Mouse (Mus musculus) lung, postnatal 0 days (tissue): ENCODE measurements around the gene Add2. TPM values are rescaled to one million over a fixed set of nuclear protein-coding genes. Genes with fewer than 3 reads are reported as not detected.

Source experiments
- ATAC-seq: fragments of 200-750 bp; cut with Nextera tagmentation; 2 replicates; pipeline ENCODE4 v1.8.0; 2017; ENCODE audit warnings: moderate library complexity
- DNase-seq: peaks from one replicate; pipeline ENCODE4 v3.0.0-alpha.2; 2016; ENCODE audit warnings: low spot score
- H3K27ac ChIP-seq: fragments of 300-500 bp; sonication (generic); 2 replicates; pipeline ENCODE4 v1.5.1; 2014; ENCODE audit warnings: antibody characterized with exemption, mild to moderate bottlenecking, low read length, mixed read lengths
- H3K27me3 ChIP-seq: fragments of 300-500 bp; sonication (generic); replicated peaks from 2 replicates; pipeline ENCODE4 v1.6.1; 2014; ENCODE audit warnings: low read length, mixed read lengths; ENCODE audit not compliant: insufficient read depth
- H3K36me3 ChIP-seq: fragments of 300-500 bp; sonication (generic); 2 replicates; pipeline ENCODE4 v1.6.1; 2014; ENCODE audit warnings: low read length, mixed read lengths; ENCODE audit not compliant: insufficient read depth
- H3K4me1 ChIP-seq: fragments of 300-500 bp; sonication (generic); 2 replicates; pipeline ENCODE4 v1.6.1; 2014; ENCODE audit warnings: antibody characterized with exemption, low read depth, low read length, mixed read lengths; ENCODE audit not compliant: insufficient read depth
- H3K4me2 ChIP-seq: fragments of 300-500 bp; sonication (generic); replicated peaks from 2 replicates; pipeline ENCODE4 v1.6.1; 2014; ENCODE audit warnings: low read depth, mild to moderate bottlenecking, low read length, moderate library complexity, mixed read lengths
- H3K4me3 ChIP-seq: fragments of 300-500 bp; sonication (generic); 2 replicates; pipeline ENCODE4 v1.5.1; 2014; ENCODE audit warnings: low read depth, low read length
- H3K9ac ChIP-seq: fragments of 300-500 bp; sonication (generic); replicated peaks from 2 replicates; pipeline ENCODE4 v1.6.1; 2014; ENCODE audit warnings: low read depth, mild to moderate bottlenecking
- H3K9me3 ChIP-seq: fragments of 300-500 bp; sonication (generic); 2 replicates; pipeline ENCODE4 v1.6.1; 2016; ENCODE audit warnings: low read length, mixed read lengths
- CTCF ChIP-seq: IDR thresholded peaks from 2 replicates; pipeline ENCODE4 v1.5.1; 2016; ENCODE audit warnings: antibody characterized with exemption, mild to moderate bottlenecking
- EP300 ChIP-seq: IDR thresholded peaks from 2 replicates; pipeline ENCODE4 v1.6.1; 2016; ENCODE audit warnings: antibody characterized with exemption, mild to moderate bottlenecking, control low read depth
- WGBS: fragments of 180-500 bp; shearing (Covaris S2); extraction: QIAGEN DNeasy Blood & Tissue Kit; methylation state at CpG from one replicate; pipeline ENCODE4 v1.1.7; 2014; 5-methylcytosine and 5-hydroxymethylcytosine counted together
- polyA plus RNA-seq: library from polyadenylated mRNA; unstranded; fragments of >200 nt; fragmentation: Nextera tagmentation; extraction: Ambion mirVana; gene quantifications from 2 replicates; pipeline ENCODE4 v1.2.1, GENCODE M21; 2015

Gene Add2
- polyA plus RNA-seq, 1 experiment from 2014 or later = 0.84 TPM

GRCm38 (mm10) chr6:86053099-86053498 is 24.6 kb downstream of the Add2 start:
- TF ChIP-seq EP300 = no peak
- TF ChIP-seq CTCF = no peak
- Histone ChIP-seq H3K4me1 (no peaks in the 10 kb centered on the region), H3K9me3 (no peaks in the 10 kb centered on the region), H3K4me2 (no peak overlapping the region), H3K9ac (no peak overlapping the region), H3K4me3 (no peak overlapping the region), H3K27me3 (no peaks in the 10 kb centered on the region), H3K27ac (no peak overlapping the region), H3K36me3 (no peaks in the 10 kb centered on the region)
- no peak for DNase-seq
- ATAC-seq = no peak
- WGBS = 61% methylated on average over 4 of the region's 4 CpGs

- DNase-seq (no peak), ATAC-seq (no peak)
- Histone ChIP-seq H3K4me3 (no peak overlapping the region), H3K27ac (no peak overlapping the region), H3K27me3 (no peaks in the 10 kb centered on the region), H3K4me2 (no peak overlapping the region), H3K9ac (no peak overlapping the region), H3K4me1 (no peaks in the 10 kb centered on the region), H3K9me3 (no peaks in the 10 kb centered on the region), H3K36me3 (no peaks in the 10 kb centered on the region)
- no peak for TF ChIP-seq EP300
- no peak for TF ChIP-seq CTCF
- WGBS = 51% methylated on average over 5 of the region's 5 CpGs
These were observed 25.1 kb downstream of the Add2 start for GRCm38 (mm10) chr6:86053594-86053993.

GRCm38 (mm10) chr6:86058475-86058874 is 30.0 kb downstream of the Add2 start:
- no peaks in the 10 kb centered on the region for H3K9me3 ChIP-seq
- 9% methylated on average over 1 of the region's 1 CpGs for WGBS
- H3K4me3 ChIP-seq = no peak overlapping the region
- ATAC-seq (no peak), DNase-seq (no peak)
- no peaks in the 10 kb centered on the region for H3K36me3 ChIP-seq
- H3K27ac ChIP-seq = no peak overlapping the region
- H3K4me1 ChIP-seq = no peaks in the 10 kb centered on the region
- H3K9ac ChIP-seq = no peak overlapping the region
- no peaks in the 10 kb centered on the region for H3K27me3 ChIP-seq
- no peak overlapping the region for H3K4me2 ChIP-seq
- TF ChIP-seq EP300 = no peak
- TF ChIP-seq CTCF = no peak

- no peak for DNase-seq
- H3K4me2 ChIP-seq = no peak overlapping the region
- no peaks in the 10 kb centered on the region for H3K36me3 ChIP-seq
- WGBS = 29% methylated on average over 7 of the region's 7 CpGs
- no peak overlapping the region for H3K4me3 ChIP-seq
- H3K4me1 ChIP-seq = no peaks in the 10 kb centered on the region
- TF ChIP-seq CTCF (no peak), EP300 (no peak)
- no peaks in the 10 kb centered on the region for H3K27me3 ChIP-seq
- ATAC-seq = no peak
- H3K27ac ChIP-seq = no peak overlapping the region
- no peak overlapping the region for H3K9ac ChIP-seq
- H3K9me3 ChIP-seq = no peaks in the 10 kb centered on the region
These were observed 30.8 kb downstream of the Add2 start for GRCm38 (mm10) chr6:86059151-86059853.

GRCm38 (mm10) chr6:86060170-86060569 is 31.7 kb downstream of the Add2 start:
- 85% methylated on average over 3 of the region's 3 CpGs for WGBS
- Histone ChIP-seq H3K4me1 (no peaks in the 10 kb centered on the region), H3K4me3 (no peak overlapping the region), H3K27ac (no peak overlapping the region), H3K36me3 (no peaks in the 10 kb centered on the region), H3K9ac (no peak overlapping the region), H3K4me2 (no peak overlapping the region), H3K9me3 (no peaks in the 10 kb centered on the region), H3K27me3 (no peaks in the 10 kb centered on the region)
- DNase-seq (no peak), ATAC-seq (no peak)
- TF ChIP-seq EP300 (no peak), CTCF (no peak)

- no peaks in the 10 kb centered on the region for H3K9me3 ChIP-seq
- no peaks in the 10 kb centered on the region for H3K4me1 ChIP-seq
- ATAC-seq (no peak), DNase-seq (no peak)
- H3K36me3 ChIP-seq = no peaks in the 10 kb centered on the region
- no peak overlapping the region for H3K4me2 ChIP-seq
- H3K4me3 ChIP-seq = no peak overlapping the region
- WGBS = 38% methylated on average over 5 of the region's 5 CpGs
- no peak overlapping the region for H3K9ac ChIP-seq
- TF ChIP-seq CTCF = no peak
- no peak for TF ChIP-seq EP300
- H3K27ac ChIP-seq = no peak overlapping the region
- no peaks in the 10 kb centered on the region for H3K27me3 ChIP-seq
These were observed 33.7 kb downstream of the Add2 start for GRCm38 (mm10) chr6:86062226-86062625.

GRCm38 (mm10) chr6:86062684-86063083 is 34.2 kb downstream of the Add2 start:
- WGBS = 83% methylated on average over 2 of the region's 2 CpGs
- DNase-seq (no peak), ATAC-seq (no peak)
- H3K27ac ChIP-seq = no peak overlapping the region
- no peak overlapping the region for H3K4me3 ChIP-seq
- no peaks in the 10 kb centered on the region for H3K27me3 ChIP-seq
- no peaks in the 10 kb centered on the region for H3K36me3 ChIP-seq
- H3K4me1 ChIP-seq = no peaks in the 10 kb centered on the region
- no peak overlapping the region for H3K9ac ChIP-seq
- H3K4me2 ChIP-seq = no peak overlapping the region
- TF ChIP-seq CTCF (no peak), EP300 (no peak)
- no peaks in the 10 kb centered on the region for H3K9me3 ChIP-seq
